Comparison of ENCODE assay signal across 27 mouse cellular contexts in genomic region chr2:14818651-14819050, GRCm38 (mm10).
DNase-seq lines count a peak whose midpoint lies in the region; ATAC-seq lines count a peak whose summit lies in the region.
"Had no signal": no experiment of that assay in that cellular context is flagged by ENCODE, and none has a peak within 500 bp of the region (broad histone marks: within the 10 kb centered on the region; RNA-seq: fewer than 3 reads in every experiment).

No protein-coding gene starts in this region.

- H3K9ac ChIP-seq in midbrain, embryonic 11.5 days (ENCODE audit: low read length) = no peak overlapping the region
- H3K9ac ChIP-seq: embryonic facial prominence, embryonic 13.5 days; embryonic facial prominence, embryonic 15.5 days; forebrain, embryonic 12.5 days; forebrain, embryonic 15.5 days; forebrain, postnatal 0 days had no signal

- H3K9me3 ChIP-seq in midbrain, embryonic 11.5 days (ENCODE audit: control insufficient read depth, low read length) = no peaks in the 10 kb centered on the region
- H3K9me3 ChIP-seq in heart, embryonic 10.5 days = no peaks in the 10 kb centered on the region
- H3K9me3 ChIP-seq: embryonic facial prominence, embryonic 13.5 days; embryonic facial prominence, embryonic 15.5 days; forebrain, embryonic 10.5 days; forebrain, embryonic 12.5 days; forebrain, embryonic 15.5 days; G1E had no signal

- 43% methylated on average over 1 of the region's 1 CpGs for WGBS in midbrain, embryonic 11.5 days
- WGBS in heart, embryonic 10.5 days = 51% methylated on average over 1 of the region's 1 CpGs

- H3K36me3 ChIP-seq in midbrain, embryonic 11.5 days (ENCODE audit: control insufficient read depth, insufficient read depth, low read length) = no peaks in the 10 kb centered on the region
- no peaks in the 10 kb centered on the region for H3K36me3 ChIP-seq in heart, embryonic 10.5 days
- H3K36me3 ChIP-seq: embryonic facial prominence, embryonic 13.5 days; embryonic facial prominence, embryonic 15.5 days; forebrain, embryonic 10.5 days; forebrain, embryonic 12.5 days; forebrain, embryonic 15.5 days; G1E had no signal

- H3K4me2 ChIP-seq in midbrain, embryonic 11.5 days = no peak overlapping the region
- H3K4me2 ChIP-seq: embryonic facial prominence, embryonic 13.5 days; embryonic facial prominence, embryonic 15.5 days; forebrain, embryonic 12.5 days; forebrain, embryonic 15.5 days had no signal

- H3K4me1 ChIP-seq in midbrain, embryonic 11.5 days (ENCODE audit: control insufficient read depth, insufficient read depth, low read length) = no peaks in the 10 kb centered on the region
- H3K4me1 ChIP-seq in heart, embryonic 10.5 days = 0 out of 2 replicates have a peak, but pooled peaks cover 4% of the 10 kb centered on the region

- no peak overlapping the region for H3K27ac ChIP-seq in midbrain, embryonic 11.5 days (ENCODE audit: low read depth, low read length)
- no peak overlapping the region for H3K27ac ChIP-seq in heart, embryonic 10.5 days
- H3K27ac ChIP-seq: embryonic facial prominence, embryonic 13.5 days; embryonic facial prominence, embryonic 15.5 days; forebrain, embryonic 10.5 days; forebrain, embryonic 12.5 days; forebrain, embryonic 15.5 days had no signal

- DNase-seq in ES-CJ7 (ENCODE audit: low read depth, low spot score) (peak; percentile 50), R1 (ENCODE audit: low read depth, low spot score) (peak; percentile 57), ZHBTc4 (ENCODE audit: low read depth, low spot score) (peak; percentile 55)
- no peak for DNase-seq in midbrain, embryonic 11.5 days (ENCODE audit: low spot score, missing footprints)
- DNase-seq in heart, embryonic 10.5 days (ENCODE audit: low spot score) = no peak
- DNase-seq: adrenal gland, adult 2 months; adrenal gland, postnatal 10 days; adrenal gland, postnatal 25 days; B cell, adult 2 months; cerebellum, adult 11 months; cerebellum, adult 18-20 months; cerebellum, adult 8-10 months; cerebellum, adult 9-11 months; cerebellum, postnatal 14 days; cerebellum, postnatal 36 days; embryo, embryonic 11 days; forebrain, postnatal 0 days had no signal

- ATAC-seq in midbrain, embryonic 11.5 days (ENCODE audit: low FRiP score) = no peak
- ATAC-seq: CD4-positive, CD25-positive, alpha-beta regulatory T cell, adult 4 months; forebrain, embryonic 15.5 days; forebrain, postnatal 0 days; Patski had no signal

- no peak overlapping the region for H3K4me3 ChIP-seq in midbrain, embryonic 11.5 days (ENCODE audit: low read depth, low read length)
- no peak overlapping the region for H3K4me3 ChIP-seq in heart, embryonic 10.5 days
- H3K4me3 ChIP-seq: embryonic facial prominence, embryonic 13.5 days; embryonic facial prominence, embryonic 15.5 days; erythroblast, embryonic 14.5 days; forebrain, embryonic 10.5 days; forebrain, embryonic 12.5 days; forebrain, embryonic 15.5 days had no signal

- H3K27me3 ChIP-seq in midbrain, embryonic 11.5 days (ENCODE audit: control insufficient read depth, insufficient read depth, low read length) = no peaks in the 10 kb centered on the region
- no peaks in the 10 kb centered on the region for H3K27me3 ChIP-seq in heart, embryonic 10.5 days (ENCODE audit: insufficient read depth, poor library complexity, severe bottlenecking)
- H3K27me3 ChIP-seq: CH12.LX; embryonic facial prominence, embryonic 13.5 days; embryonic facial prominence, embryonic 15.5 days; forebrain, embryonic 12.5 days; forebrain, embryonic 15.5 days; Patski had no signal

Comparison
In these comparisons a context has a peak if more than half of its experiments do, and no peak if none do; other contexts are left out.
1. DNase-seq: peak in ES-CJ7 (single experiment), R1 (single experiment) and ZHBTc4 (single experiment); none in midbrain, embryonic 11.5 days (single experiment) and heart, embryonic 10.5 days (single experiment).